Mouse (Mus musculus) left cerebral cortex, postnatal 36 days (tissue): ENCODE measurements around the gene Polr2i. TPM values are rescaled to one million over a fixed set of nuclear protein-coding genes. Genes with fewer than 3 reads are reported as not detected.
"Not testable (repeated sequence)": the region's sequence is repeated elsewhere in the genome, so short reads cannot be mapped to it uniquely, and the experiment has no call there.

Source experiments
- DNase-seq, 2 experiments: peaks; one replicate each; pipeline ENCODE4 v3.0.0; 2021 to 2022; ENCODE audit warnings: low spot score in 2 of 2, mixed read lengths in 1 of 2
- intact Hi-C: fragments of 180-260 bp; cut with DNase I; formaldehyde crosslinking; loops from one replicate; pipeline ENCODE4 v1.15.1; 2025
- total RNA-seq, 2 experiments: library from RNA; stranded (reverse); gene quantifications; 2 replicates each; pipeline ENCODE4 v1.2.3; 2021

Gene Polr2i
- total RNA-seq = 10 to 100 TPM; 45.6 to 53.4 TPM

- intact Hi-C loops = loop anchor here (5.0 kb wide), 1 partner anchor 50 kb away; the partner anchor contains the start of genes Thap8 and Wdr62
Observed at GRCm38 (mm10) chr7:30231669-30232454, at the start of gene Polr2i, which contains the start of gene Tbcb. Polr2i (plus strand) TSS chr7:30231948. Tbcb (minus strand) TSS chr7:30232272.

GRCm38 (mm10) chr7:30183189-30183588, 48.6 kb upstream of the Polr2i start:
- DNase-seq, intact Hi-C loops: not testable (repeated sequence)

More at GRCm38 (mm10) chr7:30231669-30232454, at the start of gene Polr2i, which contains the start of gene Tbcb:
- peak; percentile 99 for DNase-seq

DNA sequence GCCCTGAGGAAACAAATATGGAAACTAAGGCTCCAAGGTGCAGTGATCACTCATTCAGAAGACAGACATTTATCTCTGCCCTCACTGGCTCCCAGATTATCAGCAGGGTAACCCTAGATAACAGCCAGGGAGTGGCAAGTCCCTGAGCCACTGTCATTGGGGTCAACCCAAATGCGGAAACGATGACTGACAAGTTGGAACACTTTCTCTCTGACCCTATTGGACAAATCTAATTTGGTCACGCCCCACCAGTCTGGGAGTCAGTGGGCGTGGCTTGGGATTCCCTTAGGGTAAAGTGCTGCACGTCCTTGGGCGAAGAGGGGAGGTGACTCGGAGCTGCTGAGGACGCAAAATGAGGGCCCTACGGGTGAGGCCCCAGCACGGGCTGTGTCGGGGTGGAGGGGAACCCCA, 47.9 kb upstream of the Polr2i start, which contains the start of gene Cox7a1:
Gene Cox7a1 (plus strand): TSS at position 266 of the 411 bp plus-strand sequence.
- peak; percentile 33 to 57 for DNase-seq
- intact Hi-C loops = no loop called here

DNA sequence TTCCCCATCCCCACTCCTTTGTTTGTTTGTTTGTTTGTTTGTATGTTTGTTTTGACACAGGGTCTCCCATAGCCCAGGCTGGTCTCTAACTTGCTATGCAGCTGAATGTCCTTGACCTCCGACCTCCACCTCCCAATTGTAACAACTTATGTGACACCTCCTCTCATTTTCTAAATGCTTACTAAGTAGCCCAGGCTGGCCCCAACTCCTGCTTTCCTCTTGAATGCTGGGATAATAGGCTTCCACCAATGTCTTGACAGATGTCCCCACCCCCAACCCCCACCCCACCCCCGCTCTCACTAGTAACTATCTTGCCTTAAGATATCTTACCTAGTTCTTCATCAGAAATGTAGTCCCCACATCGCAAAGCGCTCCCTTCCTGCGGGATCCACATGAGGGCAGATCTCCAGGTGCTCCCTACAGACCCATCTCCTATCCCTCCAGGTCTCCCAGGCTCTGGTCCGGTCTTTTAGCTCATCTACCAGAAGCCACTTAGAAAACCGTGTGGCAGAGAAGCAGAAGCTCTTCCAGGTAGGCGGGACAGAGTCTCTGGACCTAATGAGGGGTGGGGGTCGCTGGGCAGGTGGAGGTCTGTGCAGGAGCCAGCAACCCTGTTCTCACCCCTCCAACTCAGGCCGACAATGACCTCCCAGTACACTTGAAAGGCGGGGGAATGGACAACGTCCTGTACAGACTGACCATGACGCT, 47.0 kb upstream of the Polr2i start:
- DNase-seq = no peak
- intact Hi-C loops = no loop called here

GRCm38 (mm10) chr7:30188344-30189115, 43.2 kb upstream of the Polr2i start:
- DNase-seq = no peak
- intact Hi-C loops = no loop called here

- DNase-seq = no peak
- intact Hi-C loops = no loop called here
Observed at GRCm38 (mm10) chr7:30189116-30189491, 42.6 kb upstream of the Polr2i start.

GRCm38 (mm10) chr7:30192088-30192487, 39.7 kb upstream of the Polr2i start:
- DNase-seq = no peak
- intact Hi-C loops = no loop called here

- intact Hi-C loops = no loop called here
- no peak for DNase-seq
Observed at GRCm38 (mm10) chr7:30193013-30193412, 38.7 kb upstream of the Polr2i start.

DNA sequence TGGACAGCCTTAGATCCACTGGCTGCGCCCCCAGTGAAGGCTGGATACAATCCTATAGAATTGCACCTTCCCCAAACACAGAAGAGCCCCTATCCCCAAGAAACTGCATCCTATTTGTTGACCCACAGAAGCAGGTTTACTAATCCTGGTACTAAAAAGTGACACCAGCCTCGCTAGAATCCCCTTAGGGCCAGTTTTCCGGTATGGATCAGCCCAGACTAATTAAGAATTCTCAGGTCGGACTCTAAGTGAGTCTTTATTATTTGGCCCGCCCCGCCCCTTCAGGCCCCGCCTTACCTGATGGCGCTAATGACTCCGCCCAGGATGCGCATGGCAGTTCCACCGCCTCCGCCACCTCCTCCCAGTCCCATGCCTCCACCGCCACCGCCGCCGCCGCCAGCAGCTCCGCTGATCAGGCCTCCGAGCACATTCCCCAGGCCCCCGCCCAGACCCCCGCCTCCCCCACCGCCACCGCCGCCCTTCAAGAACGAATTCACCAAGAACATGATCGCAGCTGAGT, 38.1 kb upstream of the Polr2i start:
- intact Hi-C loops = no loop called here
- DNase-seq = peak; percentile 61 to 70

GRCm38 (mm10) chr7:30194101-30194831, 37.5 kb upstream of the Polr2i start:
- peak; percentile 34 to 39 for DNase-seq
- intact Hi-C loops = no loop called here

- peak; percentile 91 to 93 for DNase-seq
- intact Hi-C loops = no loop called here
Observed at GRCm38 (mm10) chr7:30194884-30195283, 36.9 kb upstream of the Polr2i start.

DNA sequence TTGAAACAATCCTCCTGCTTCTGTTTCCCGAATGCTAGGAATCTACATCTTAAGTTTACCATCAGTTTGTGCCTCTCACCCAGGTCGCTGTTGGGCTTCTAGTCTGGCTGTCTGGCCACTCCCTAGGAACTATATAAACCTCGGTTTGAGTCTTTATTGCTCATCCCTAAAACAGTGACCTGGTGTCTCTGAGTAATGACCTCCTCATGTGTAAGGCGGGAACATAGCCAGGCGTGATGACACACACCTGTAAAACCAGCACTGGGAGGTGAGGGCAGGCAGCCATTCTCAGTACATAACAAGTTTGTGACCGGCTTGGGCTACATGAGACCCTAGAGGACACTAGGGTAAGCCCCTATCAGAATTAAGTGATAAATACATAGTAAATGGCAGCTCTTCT, 36.3 kb upstream of the Polr2i start:
- intact Hi-C loops = no loop called here
- DNase-seq = no peak

GRCm38 (mm10) chr7:30196171-30196570, 35.6 kb upstream of the Polr2i start:
- intact Hi-C loops = no loop called here
- DNase-seq = no peak

- DNase-seq = no peak
- intact Hi-C loops = no loop called here
Observed at GRCm38 (mm10) chr7:30197592-30198129, 34.1 kb upstream of the Polr2i start.

GRCm38 (mm10) chr7:30198481-30198971, 33.2 kb upstream of the Polr2i start, which contains the start of gene Capns1:
Capns1 (minus strand) TSS chr7:30198811.
- DNase-seq = peak; percentile 35 to 41
- intact Hi-C loops = no loop called here

DNA sequence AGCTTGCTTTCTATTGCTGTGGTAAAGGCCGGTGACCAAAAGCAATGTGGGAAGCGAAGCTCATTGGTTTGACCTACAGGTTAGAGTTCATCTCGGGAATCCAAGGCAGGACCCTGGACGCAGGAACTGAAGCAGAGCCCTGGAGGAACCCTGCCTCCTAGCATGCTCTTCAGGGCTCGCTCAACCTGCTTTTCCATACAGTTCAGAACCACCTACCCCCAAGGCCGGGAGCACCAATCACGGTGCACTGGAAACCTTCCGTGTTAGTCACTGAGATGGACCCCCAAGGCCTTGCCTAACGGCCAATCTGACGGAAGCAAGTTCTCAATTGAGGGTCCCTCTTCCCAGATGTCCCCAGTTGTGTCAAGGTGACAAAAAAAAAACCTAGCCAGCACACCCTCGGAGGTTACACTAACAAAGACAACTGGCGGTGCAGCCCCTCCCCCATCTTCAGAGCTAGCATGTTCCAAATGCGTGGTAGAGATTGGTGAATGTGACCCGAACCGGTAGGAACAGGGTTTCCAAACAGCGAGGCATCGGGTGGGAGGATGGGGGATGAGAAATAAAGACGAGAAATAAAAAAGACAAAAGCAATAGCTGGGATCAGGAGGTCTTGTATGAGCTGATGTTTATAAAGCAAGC, 32.1 kb upstream of the Polr2i start:
- intact Hi-C loops = loop anchor here (10.0 kb wide), 1 partner anchor 185 kb away; no protein-coding TSS in a partner anchor
- no peak for DNase-seq

DNA sequence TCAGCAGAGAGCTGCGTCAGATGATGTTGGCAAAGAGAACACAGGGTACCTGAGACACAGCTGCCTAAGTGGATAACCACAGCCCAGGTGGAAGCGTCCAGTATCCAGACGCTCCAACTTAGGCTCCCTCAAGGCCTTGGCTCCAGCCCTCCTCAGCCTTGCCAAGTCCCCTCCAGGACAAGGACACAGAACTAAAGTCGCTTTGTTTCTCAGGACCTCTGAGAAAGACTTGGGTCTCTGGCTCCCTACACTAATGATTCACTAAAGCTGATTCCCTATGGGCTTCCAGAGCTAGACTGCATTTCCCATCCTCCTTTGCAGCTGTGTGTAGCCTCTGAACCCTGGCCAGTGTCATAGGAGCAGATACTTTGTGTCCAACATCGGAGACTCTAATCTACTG, 31.5 kb upstream of the Polr2i start:
- DNase-seq = no peak
- intact Hi-C loops = loop anchor here (10.0 kb wide), 1 partner anchor 185 kb away; no protein-coding TSS in a partner anchor

GRCm38 (mm10) chr7:30200661-30201060, 31.1 kb upstream of the Polr2i start:
- DNase-seq = not testable (repeated sequence)
- intact Hi-C loops = loop anchor here (10.0 kb wide), 1 partner anchor 186 kb away; no protein-coding TSS in a partner anchor
